Mouse (Mus musculus): ENCODE data around the gene C77080. TPM values are rescaled to one million over a fixed set of nuclear protein-coding genes. Genes with fewer than 3 reads are reported as not detected.

C77080 gene
- polyA plus RNA-seq (2021; fragmentation: Nextera tagmentation) = 3.5 and 6.9 TPM in 2 replicates
- long read RNA-seq, experiment 1, partial matches to known transcripts = 2 of 6 reads
- long read RNA-seq, experiment 1, other reads (novel, unspliced or antisense) = 4 of 6 reads
- long read RNA-seq, experiment 2, partial matches to known transcripts = 6 of 8 reads
- long read RNA-seq, experiment 2, other reads (novel, unspliced or antisense) = 2 of 8 reads

GRCm38 (mm10) chr4:129261196-129261595 lies at the start of gene C77080:
Gene C77080 (minus strand): TSS chr4:129261404.

DNA sequence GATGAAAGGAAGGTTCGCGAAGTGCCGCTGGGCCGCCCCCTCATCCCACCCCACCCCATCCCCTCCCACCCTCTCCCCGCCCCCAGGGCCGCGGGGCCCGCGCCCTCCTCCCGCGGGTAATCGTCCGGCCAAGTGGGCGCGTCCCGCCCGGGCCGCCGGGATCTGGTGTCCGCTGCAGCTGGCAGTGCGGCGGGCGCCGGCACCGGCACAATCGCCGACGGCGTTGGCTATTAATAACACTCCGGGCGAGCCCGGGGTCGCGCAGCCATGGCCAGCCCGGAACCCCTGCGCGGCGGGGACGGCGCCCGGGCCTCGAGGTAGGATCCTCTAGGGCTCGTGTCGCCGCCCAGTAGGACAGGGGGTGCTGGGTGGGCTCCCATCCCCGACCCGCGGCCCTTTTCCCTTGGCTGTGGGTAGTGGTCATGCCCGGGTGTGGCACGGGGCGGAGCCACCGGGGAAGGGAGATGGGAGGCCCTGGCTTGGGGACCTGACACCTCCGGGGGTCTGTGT lies 26.3 kb upstream of the C77080 start, which contains the start of gene Sync:
Gene Sync (plus strand): TSS at position 146 of the 510 bp plus-strand sequence.

DNA sequence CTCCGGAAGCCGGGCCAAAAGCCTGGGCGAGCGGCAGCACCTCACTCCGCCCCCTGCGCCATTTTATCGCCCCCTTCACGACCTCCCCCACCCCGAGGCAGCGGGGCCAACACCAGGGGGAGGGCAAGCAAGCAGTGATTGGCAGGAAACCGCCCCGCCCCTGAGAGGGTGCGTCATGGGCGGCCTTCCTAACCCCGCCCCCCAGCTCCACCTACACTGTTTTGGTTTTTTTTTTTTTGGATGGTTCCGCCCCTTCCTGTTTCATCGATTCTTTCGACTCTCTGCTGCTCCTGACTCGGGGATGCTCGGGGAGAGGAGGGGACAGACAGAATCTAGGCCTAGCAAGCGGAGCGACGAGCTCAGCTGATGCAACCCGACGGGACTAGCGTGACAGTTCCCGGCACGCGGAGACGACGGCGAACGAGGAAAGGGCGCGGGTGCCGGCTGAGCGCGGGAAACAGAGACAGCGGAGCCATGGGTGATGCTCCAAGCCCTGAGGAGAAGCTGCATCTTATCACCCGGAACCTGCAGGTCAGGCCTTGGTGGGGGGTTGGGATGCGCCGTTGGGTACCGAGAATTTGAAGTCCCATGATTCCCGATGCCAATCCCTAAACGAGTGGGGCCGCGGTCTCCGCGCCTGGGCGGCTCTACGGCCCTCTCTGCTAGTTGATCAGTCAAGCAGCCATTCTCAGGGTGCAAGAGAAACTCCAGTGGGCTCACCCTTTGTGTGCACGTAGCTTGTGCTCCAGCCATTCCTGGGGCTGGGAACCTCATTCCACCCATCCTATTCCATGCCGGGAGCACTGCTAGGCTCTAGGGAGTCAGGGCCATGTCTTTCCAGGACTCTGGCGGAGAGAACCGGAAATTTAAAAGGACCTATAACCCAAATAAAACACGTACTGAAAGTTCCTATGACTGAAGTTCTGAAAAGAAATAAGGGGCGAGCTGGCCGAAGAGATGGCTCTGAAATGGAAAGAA lies 71.4 kb downstream of the C77080 start, which contains the start of the genes S100pbp and Yars:
Gene S100pbp (minus strand): TSS at position 186 of the 978 bp plus-strand sequence.
Gene Yars (plus strand): TSS at position 219 of the 978 bp plus-strand sequence.

Small RNA genes within 50 kb of the gene (microRNA-seq; reads per million reads assigned to microRNA genes)
- gene Gm22994 = not detected

Other genes starting within 250 kb of the C77080 start
- 4.0 and 5.0 TPM in 2 replicates for gene Rnf19b, start 203.1 kb downstream of the C77080 start, polyA plus RNA-seq (2021; fragmentation: Nextera tagmentation)
- not detected in 2 replicates for gene Tmem54, start 155.9 kb downstream of the C77080 start, polyA plus RNA-seq (2021; fragmentation: Nextera tagmentation)
- gene Hpca, start 139.4 kb downstream of the C77080 start, polyA plus RNA-seq (2021; fragmentation: Nextera tagmentation) = 971 and 1,027 TPM in 2 replicates
- 11.0 and 11.6 TPM in 2 replicates for gene Fndc5, start 124.4 kb downstream of the C77080 start, polyA plus RNA-seq (2021; fragmentation: Nextera tagmentation)
- gene S100pbp, start 71.7 kb downstream of the C77080 start, polyA plus RNA-seq (2021; fragmentation: Nextera tagmentation) = 7.7 and 9.4 TPM in 2 replicates
- 57.2 and 58.5 TPM in 2 replicates for gene Yars, start 71.6 kb downstream of the C77080 start, polyA plus RNA-seq (2021; fragmentation: Nextera tagmentation)
- gene Sync, start 26.2 kb upstream of the C77080 start, polyA plus RNA-seq (2021; fragmentation: Nextera tagmentation) = 0.35 and 0.41 TPM in 2 replicates
- gene Rbbp4, start 74.0 kb upstream of the C77080 start, polyA plus RNA-seq (2021; fragmentation: Nextera tagmentation) = 44.3 and 45.5 TPM in 2 replicates
- 65.1 and 79.8 TPM in 2 replicates for gene Zbtb8os, start 74.3 kb upstream of the C77080 start, polyA plus RNA-seq (2021; fragmentation: Nextera tagmentation)
- 4.4 and 4.9 TPM in 2 replicates for gene Zbtb8a, start 116.7 kb upstream of the C77080 start, polyA plus RNA-seq (2021; fragmentation: Nextera tagmentation)
- 1.9 and 2.1 TPM in 2 replicates for gene Zbtb8b, start 179.4 kb upstream of the C77080 start, polyA plus RNA-seq (2021; fragmentation: Nextera tagmentation)
- 11.4 and 11.5 TPM in 2 replicates for gene Bsdc1, start 200.2 kb upstream of the C77080 start, polyA plus RNA-seq (2021; fragmentation: Nextera tagmentation)
- 0.15 TPM in 1 of 2 replicates, not detected in the other for gene Tssk3, start 229.6 kb upstream of the C77080 start, polyA plus RNA-seq (2021; fragmentation: Nextera tagmentation)
- 0.98 and 1.3 TPM in 2 replicates for gene Fam229a, start 229.8 kb upstream of the C77080 start, polyA plus RNA-seq (2021; fragmentation: Nextera tagmentation)

Data from layer of hippocampus, adult 6 months (tissue).